Mouse (Mus musculus): ENCODE measurements around the gene Prg3. TPM values are rescaled to one million over a fixed set of nuclear protein-coding genes. Genes with fewer than 3 reads are reported as not detected.

Prg3 gene
- total RNA-seq, 1 experiment, result not detected

- Histone ChIP-seq H3K9ac (ENCODE audit: insufficient read depth, low read depth, low read length, poor library complexity, severe bottlenecking) (no peak overlapping the region), H3K4me3 (ENCODE audit: insufficient read depth in 1 of 2, low read depth in 1 of 2, low read length in 2 of 2, poor library complexity in 1 of 2, severe bottlenecking in 1 of 2) (no peak overlapping the region), H3K27ac (ENCODE audit: insufficient read depth, low read depth, low read length, poor library complexity, severe bottlenecking) (no peak overlapping the region), H3K4me1 (ENCODE audit: control insufficient read depth in 2 of 2, insufficient read depth in 2 of 2, low read length in 2 of 2, poor library complexity in 1 of 2) (no peaks in the 10 kb centered on the region), H3K9me3 (ENCODE audit: control insufficient read depth, insufficient read depth, low read depth, low read length) (no peaks in the 10 kb centered on the region), H3K36me3 (ENCODE audit: control insufficient read depth, insufficient read depth, low read length, poor library complexity, severe bottlenecking) (no peaks in the 10 kb centered on the region; the same call in 1 of the 2 replicates)
- in situ Hi-C loops (cut with MboI; ENCODE audit: low sequenced_read_pairs in 2 of 2, unreplicated experiment in 2 of 2), result no loop called here
- TF ChIP-seq ZNF384 (IDR thresholded peaks at IDR 0.05; ENCODE audit: low read depth, low read length), result no peak
- DNase-seq (ENCODE audit: low read depth, low spot score), result no peak
These were observed 29.3 kb upstream of the Prg3 start for GRCm38 (mm10) chr2:84958588-84959264.

- TF ChIP-seq MAFK (IDR thresholded peaks at IDR 0.05; ENCODE audit: insufficient read depth, low read depth, low read length) (no peak), HCFC1 (IDR thresholded peaks at IDR 0.05; ENCODE audit: borderline replicate concordance, insufficient read depth, low read length) (no peak), ZNF384 (IDR thresholded peaks at IDR 0.05; ENCODE audit: low read depth, low read length) (no peak), ZC3H11A (IDR thresholded peaks at IDR 0.05; ENCODE audit: borderline replicate concordance, low read depth, low read length) (no peak), CHD2 (IDR thresholded peaks at IDR 0.05; ENCODE audit: low read depth, low read length) (no peak)
- H3K27ac ChIP-seq (ENCODE audit: insufficient read depth, low read depth, low read length, poor library complexity, severe bottlenecking), result no peak overlapping the region
- no peaks in the 10 kb centered on the region for H3K9me3 ChIP-seq (ENCODE audit: control insufficient read depth, insufficient read depth, low read depth, low read length)
- no peaks in the 10 kb centered on the region for H3K4me1 ChIP-seq (ENCODE audit: control insufficient read depth in 2 of 2, insufficient read depth in 2 of 2, low read length in 2 of 2, poor library complexity in 1 of 2)
- DNase-seq (ENCODE audit: low read depth, low spot score), result no peak
- in situ Hi-C loops (cut with MboI; ENCODE audit: low sequenced_read_pairs in 2 of 2, unreplicated experiment in 2 of 2), result no loop called here
- no peaks in the 10 kb centered on the region for H3K36me3 ChIP-seq (ENCODE audit: control insufficient read depth, insufficient read depth, low read length, poor library complexity, severe bottlenecking)
- H3K9ac ChIP-seq (ENCODE audit: insufficient read depth, low read depth, low read length, poor library complexity, severe bottlenecking), result no peak overlapping the region
- no peak overlapping the region for H3K4me3 ChIP-seq (ENCODE audit: insufficient read depth in 1 of 2, low read depth in 1 of 2, low read length in 2 of 2, poor library complexity in 1 of 2, severe bottlenecking in 1 of 2)
These were observed 26.7 kb upstream of the Prg3 start for GRCm38 (mm10) chr2:84961300-84961699.

- H3K9ac ChIP-seq (ENCODE audit: insufficient read depth, low read depth, low read length, poor library complexity, severe bottlenecking), result no peak overlapping the region
- DNase-seq (ENCODE audit: low read depth, low spot score), result no peak
- H3K36me3 ChIP-seq (ENCODE audit: control insufficient read depth, insufficient read depth, low read length, poor library complexity, severe bottlenecking), result no peaks in the 10 kb centered on the region
- TF ChIP-seq ZC3H11A (IDR thresholded peaks at IDR 0.05; ENCODE audit: borderline replicate concordance, low read depth, low read length) (no peak), CHD2 (IDR thresholded peaks at IDR 0.05; ENCODE audit: low read depth, low read length) (no peak)
- H3K4me3 ChIP-seq (ENCODE audit: insufficient read depth in 1 of 2, low read depth in 1 of 2, low read length in 2 of 2, poor library complexity in 1 of 2, severe bottlenecking in 1 of 2), result no peak overlapping the region
- H3K4me1 ChIP-seq (ENCODE audit: control insufficient read depth in 2 of 2, insufficient read depth in 2 of 2, low read length in 2 of 2, poor library complexity in 1 of 2), result no peaks in the 10 kb centered on the region
- no peaks in the 10 kb centered on the region for H3K9me3 ChIP-seq (ENCODE audit: control insufficient read depth, insufficient read depth, low read depth, low read length)
- H3K27ac ChIP-seq (ENCODE audit: insufficient read depth, low read depth, low read length, poor library complexity, severe bottlenecking), result no peak overlapping the region
- in situ Hi-C loops (cut with MboI; ENCODE audit: low sequenced_read_pairs in 2 of 2, unreplicated experiment in 2 of 2), result no loop called here
These were observed 26.1 kb upstream of the Prg3 start for GRCm38 (mm10) chr2:84961901-84962300.

- no peaks in the 10 kb centered on the region for H3K36me3 ChIP-seq (ENCODE audit: control insufficient read depth, insufficient read depth, low read length, poor library complexity, severe bottlenecking)
- no peak overlapping the region for H3K27ac ChIP-seq (ENCODE audit: insufficient read depth, low read depth, low read length, poor library complexity, severe bottlenecking)
- in situ Hi-C loops (cut with MboI; ENCODE audit: low sequenced_read_pairs in 2 of 2, unreplicated experiment in 2 of 2), result no loop called here
- H3K9ac ChIP-seq (ENCODE audit: insufficient read depth, low read depth, low read length, poor library complexity, severe bottlenecking), result no peak overlapping the region
- TF ChIP-seq HCFC1 (IDR thresholded peaks at IDR 0.05; ENCODE audit: borderline replicate concordance, insufficient read depth, low read length), result no peak
- no peak for TF ChIP-seq ZC3H11A (IDR thresholded peaks at IDR 0.05; ENCODE audit: borderline replicate concordance, low read depth, low read length)
- TF ChIP-seq MAFK (IDR thresholded peaks at IDR 0.05; ENCODE audit: insufficient read depth, low read depth, low read length), result no peak
- no peak for TF ChIP-seq CHD2 (IDR thresholded peaks at IDR 0.05; ENCODE audit: low read depth, low read length)
- TF ChIP-seq ZNF384 (IDR thresholded peaks at IDR 0.05; ENCODE audit: low read depth, low read length), result no peak
- DNase-seq (ENCODE audit: low read depth, low spot score), result no peak
- no peaks in the 10 kb centered on the region for H3K4me1 ChIP-seq (ENCODE audit: control insufficient read depth in 2 of 2, insufficient read depth in 2 of 2, low read length in 2 of 2, poor library complexity in 1 of 2)
- H3K4me3 ChIP-seq (ENCODE audit: insufficient read depth in 1 of 2, low read depth in 1 of 2, low read length in 2 of 2, poor library complexity in 1 of 2, severe bottlenecking in 1 of 2), result no peak overlapping the region
- H3K9me3 ChIP-seq (ENCODE audit: control insufficient read depth, insufficient read depth, low read depth, low read length), result no peaks in the 10 kb centered on the region
These were observed 25.0 kb upstream of the Prg3 start for GRCm38 (mm10) chr2:84962906-84963507.

Data from ES-E14 (cell line).